Mouse (Mus musculus) cerebellum, adult 8-10 months (tissue): ENCODE data around the gene Sphk1.

Experiments used
- DNase-seq: peaks from one replicate; pipeline ENCODE4 v3.0.0; 2022

Gene Sphk1

DNA sequence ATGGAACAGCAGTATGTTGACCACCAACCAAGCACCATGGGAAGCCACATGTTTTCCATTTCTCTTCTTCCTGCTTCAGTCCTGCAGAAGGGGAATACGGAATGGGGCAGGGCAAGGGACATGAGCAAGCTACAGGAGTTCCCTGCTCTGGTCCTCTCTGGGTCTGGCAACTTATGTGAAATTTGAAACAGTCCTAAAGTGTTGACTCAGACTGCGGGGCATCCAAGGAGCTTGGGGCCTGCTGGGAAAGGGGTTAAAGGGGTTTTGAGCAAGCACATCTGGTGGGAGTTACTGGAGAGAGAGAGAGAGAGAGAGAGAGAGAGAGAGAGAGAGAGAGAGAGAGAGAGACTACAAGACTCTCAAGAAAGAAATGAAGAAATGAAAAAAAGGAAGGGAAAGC lies 22.0 kb upstream of the Sphk1 start:
- no peak for DNase-seq

DNA sequence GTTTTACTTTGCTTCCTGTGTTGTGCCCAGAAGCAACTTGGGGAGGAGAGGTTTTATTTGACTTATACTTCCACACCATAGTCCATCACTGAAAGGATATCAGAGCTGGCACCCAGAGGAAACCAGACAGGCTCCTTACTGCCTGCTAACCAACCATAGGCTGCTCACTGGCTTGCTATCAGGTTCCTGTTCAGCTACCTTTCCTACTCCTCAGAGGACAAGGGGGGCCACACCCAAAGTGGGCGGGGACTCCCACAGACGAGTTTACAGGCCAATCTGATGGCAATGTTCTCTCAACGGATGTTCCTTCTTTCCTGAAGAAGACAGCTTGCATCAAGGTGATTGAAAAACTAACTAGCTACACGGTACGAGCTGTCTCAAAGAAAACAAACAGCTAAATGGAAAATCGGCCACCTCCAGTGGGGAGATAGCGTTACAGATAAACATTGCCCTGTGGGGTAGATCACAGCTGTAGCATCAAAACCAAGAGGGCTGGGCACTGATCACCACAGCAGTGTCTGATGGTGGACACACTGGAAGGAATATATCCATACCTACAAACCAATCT lies 19.3 kb upstream of the Sphk1 start:
- no peak for DNase-seq

DNA sequence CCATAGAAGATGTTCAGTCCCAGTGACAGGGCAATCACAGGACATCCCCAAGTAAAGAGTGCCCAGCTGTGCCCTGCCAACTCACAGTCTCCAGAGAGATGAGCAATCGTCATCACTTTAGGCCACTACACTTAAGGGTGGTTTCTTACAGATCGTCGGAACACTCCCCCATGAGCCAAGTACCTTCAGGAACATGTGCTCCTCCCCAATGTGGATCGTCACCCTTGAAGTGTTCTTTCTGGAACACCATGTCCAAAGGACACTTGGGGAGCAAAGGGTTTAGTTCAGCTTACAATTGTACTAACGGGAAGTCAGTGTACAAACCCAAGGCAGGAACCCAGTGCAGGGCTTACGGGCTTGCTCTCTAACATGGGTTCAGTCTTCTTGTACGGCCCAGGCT lies 18.6 kb upstream of the Sphk1 start:
- no peak for DNase-seq

DNA sequence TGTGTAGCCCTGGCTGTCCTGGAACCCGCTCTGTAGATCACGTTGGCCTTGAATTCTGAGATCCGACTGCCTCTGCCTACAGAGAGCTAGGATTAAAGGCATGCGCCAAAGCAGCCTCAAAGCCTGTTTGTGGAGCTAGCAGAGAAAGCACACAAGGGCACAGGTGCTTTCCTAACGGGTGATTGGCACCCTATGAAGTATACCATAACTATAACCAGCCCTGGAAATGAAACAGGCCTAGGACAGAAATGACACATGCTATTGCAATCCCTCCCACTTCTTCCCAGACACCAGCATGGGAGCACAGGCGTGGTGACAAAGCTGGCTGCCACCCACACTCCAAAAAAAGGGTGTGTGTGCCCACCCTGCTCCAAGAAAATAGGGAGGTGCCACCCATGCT lies 17.7 kb upstream of the Sphk1 start:
- no peak for DNase-seq

DNA sequence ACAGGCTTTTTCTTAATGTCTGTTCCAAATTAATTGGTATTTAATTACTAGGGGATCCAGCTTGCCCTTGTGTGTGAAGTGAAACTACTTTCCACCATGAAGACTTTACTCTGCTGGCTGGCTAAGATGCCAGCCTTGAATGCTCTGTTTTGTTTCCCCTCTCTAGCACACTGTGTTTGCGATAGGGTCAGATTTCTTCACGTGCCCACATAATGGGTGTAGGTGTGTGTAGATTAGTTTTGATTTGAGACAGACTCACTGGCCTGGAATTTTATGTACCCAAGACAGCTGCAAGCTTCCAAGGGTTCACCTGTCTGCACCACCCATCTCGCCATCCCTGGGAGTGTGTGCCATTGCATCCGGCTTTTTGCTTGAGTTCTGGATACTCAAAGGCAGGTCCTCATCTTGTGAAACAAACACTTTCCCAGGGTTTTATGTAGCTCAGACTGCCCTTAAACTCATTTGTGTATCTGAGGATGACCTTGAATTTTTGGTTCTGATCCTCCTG lies 17.1 kb upstream of the Sphk1 start:
- DNase-seq, result no peak

DNA sequence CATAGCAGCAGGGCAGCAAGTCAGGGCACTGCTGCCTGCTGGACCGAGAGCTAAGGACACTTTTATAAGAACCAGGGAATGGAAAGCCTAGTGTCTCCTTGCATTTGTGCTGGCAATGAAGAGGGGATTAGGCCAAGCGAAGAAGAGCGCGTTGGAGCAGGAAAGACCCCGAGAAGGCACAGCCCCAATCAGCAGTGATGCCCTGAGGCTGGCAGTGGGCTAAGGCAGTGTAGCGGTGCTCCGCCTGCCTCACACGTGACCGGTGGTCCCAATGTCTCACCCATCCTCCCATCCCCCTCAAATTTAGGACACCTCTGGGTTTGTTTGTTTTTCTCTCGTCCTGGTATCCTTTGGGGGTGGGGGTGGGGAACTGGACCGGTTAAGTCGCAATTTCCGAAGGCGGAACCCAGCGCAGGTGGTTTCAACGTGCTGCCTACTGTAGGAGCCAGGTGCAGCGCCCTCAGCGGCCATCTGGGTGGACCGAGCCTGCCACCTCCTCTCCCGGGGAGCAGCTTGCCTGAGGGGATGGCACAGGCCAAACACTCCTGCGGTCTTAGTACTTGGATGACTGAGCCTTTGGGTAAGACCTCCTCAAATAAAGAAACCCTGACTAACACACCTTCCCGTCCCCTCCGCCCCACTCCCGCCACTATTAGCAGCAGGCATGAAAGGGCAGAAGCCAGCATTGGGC lies 15.2 kb upstream of the Sphk1 start:
- peak; percentile 54 for DNase-seq

DNA sequence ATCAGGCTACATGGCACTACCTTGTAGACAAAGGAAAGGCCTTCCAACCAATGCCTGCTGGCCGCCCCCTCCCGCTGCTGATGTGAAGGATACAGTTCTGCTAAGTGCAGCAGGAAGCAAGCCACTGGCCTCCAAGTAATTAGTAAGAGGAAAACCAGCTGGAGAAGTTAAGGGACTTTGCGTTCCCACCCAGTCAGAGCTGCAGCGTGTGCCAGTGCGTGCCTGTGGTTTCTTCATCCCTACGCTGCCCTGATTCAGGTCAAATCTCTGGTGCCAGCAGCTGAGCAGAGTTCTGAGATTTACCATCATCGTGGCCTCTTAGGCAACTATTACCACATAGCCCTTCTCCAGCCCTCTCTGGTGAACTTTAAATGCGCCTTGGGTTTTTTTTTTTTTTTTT lies 12.2 kb upstream of the Sphk1 start:
- DNase-seq, result no peak

DNA sequence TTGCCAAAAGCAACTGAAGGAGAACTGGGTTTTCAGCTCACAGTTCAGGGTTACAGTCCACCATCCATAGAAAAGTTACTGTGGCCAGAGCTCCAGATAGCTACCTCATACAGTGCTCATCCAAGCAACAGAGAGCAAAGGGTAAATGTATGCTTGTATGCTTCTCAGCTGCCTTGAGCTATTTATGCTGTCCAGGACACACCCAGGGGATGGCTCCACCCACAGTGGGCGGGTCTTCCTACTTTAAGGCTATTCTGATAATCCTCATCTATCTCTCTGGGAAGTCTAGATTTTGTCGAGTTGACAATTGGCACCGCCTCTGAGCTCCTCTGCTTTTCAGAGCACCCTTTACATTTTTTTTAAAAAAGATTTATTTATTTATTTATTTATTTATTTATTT lies 9.6 kb upstream of the Sphk1 start:
- DNase-seq, result no peak

DNA sequence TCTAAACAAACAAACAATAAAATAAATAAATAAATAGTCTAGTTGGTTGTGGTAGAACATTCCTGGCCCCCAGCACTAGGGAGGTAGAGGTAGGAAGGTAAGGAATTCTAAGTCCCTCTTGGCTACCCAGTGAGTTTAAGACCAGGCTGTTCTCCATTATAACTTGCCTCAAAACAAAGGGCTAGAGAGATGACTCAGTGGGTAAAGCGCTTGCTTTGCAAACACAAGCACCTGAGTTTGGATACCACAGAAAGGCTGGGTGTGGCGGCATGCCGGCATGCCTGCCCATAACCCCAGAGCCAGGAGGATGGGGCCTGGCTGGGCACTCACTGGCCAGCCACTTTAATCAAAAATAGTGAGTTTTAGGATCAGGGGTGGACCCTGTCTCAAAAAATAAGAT lies 8.7 kb upstream of the Sphk1 start:
- DNase-seq, result no peak

DNA sequence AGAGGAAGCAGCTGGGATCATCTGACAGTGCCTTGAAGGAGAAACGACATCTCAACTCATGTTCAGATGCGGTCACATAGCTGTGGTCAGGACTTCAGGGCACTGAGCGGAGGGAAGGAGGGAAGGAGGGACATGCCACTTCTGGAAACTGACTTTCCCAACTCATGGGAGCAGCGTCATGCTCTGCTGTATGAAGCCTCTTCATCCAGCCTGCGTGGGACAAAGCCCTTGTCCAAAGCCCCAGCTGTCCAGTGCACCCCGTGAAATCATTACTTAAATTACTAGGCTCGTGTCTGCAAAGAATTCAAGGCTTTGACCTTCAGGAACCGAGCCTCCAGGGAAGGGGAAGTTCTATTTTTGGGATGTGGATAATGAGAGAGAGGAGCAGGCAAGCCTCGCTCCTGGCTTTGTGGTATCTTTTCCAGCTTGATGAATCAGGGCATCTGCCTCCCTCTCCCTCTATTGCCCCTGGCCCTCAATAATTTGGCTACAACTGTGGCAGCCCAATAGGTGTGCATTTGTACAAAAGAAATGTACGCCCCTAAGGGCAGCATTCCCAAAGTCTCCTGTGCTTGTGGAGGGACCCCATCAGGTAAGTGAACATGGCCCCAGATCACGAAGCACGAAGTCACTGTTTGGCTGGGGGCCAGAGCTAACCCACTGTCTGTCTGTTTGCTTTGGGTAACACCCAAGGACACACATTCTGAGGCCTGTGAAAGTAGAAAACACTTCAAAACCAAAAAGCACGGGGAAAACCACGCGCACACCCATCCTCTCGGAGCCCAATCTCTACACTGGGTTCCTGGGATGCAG lies 7.6 kb upstream of the Sphk1 start:
- no peak for DNase-seq

DNA sequence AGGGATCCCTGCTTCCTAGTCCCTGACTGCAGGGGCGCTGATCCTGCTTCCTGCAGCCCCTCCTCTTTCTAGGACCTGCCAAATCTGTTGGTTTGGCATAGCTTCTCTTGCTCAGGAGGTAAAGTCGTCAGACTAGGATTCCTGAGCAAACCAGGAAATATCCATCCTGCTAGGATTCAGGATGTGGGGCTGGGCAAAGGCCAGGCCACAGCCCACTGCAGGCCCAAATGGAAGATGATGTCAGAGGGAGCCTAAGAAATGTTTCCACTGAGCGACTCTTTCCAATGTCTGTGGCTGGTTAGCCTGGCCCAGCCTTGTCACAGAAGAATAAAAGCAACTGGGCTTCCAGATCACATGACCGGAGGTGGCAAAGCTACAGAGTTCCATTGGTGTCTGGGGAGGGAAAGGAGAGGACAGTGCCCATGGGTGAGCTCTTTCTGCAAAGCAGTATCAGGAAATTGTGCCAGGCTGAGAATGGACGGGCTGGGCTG lies 7.0 kb upstream of the Sphk1 start:
- no peak for DNase-seq

DNA sequence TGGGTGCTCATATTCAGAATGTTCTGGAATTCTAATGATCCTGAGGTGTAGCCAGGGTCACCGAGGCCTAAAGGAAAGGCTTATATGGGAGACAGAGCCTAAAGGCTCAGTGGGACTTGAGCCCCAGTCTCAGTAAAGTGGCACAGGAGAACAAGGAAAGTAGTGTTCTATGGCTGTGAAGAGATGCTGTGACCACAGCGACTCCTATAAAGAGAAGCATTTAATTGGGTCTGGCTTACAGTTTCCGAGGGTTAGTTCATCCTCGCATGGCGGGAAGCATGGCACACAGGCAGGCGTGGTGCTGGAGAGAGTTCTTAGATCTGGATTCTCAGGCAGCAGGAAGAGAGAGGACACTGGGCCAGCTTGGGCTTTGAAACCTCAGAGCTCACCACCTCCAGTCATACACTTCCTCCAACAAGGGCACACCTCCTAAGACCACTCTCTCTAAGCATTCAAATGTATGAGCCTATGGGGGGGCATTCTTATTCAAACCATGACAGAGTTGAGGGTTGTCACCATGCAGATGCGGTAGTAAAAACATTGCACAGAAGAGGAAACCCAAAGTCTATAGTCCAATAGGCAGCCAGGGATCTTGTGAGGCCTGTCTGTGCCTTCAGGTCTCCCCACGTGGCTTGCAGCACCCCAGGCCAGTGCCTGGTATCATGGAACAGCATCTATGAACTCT lies 1.9 kb upstream of the Sphk1 start:
- DNase-seq, result no peak

DNA sequence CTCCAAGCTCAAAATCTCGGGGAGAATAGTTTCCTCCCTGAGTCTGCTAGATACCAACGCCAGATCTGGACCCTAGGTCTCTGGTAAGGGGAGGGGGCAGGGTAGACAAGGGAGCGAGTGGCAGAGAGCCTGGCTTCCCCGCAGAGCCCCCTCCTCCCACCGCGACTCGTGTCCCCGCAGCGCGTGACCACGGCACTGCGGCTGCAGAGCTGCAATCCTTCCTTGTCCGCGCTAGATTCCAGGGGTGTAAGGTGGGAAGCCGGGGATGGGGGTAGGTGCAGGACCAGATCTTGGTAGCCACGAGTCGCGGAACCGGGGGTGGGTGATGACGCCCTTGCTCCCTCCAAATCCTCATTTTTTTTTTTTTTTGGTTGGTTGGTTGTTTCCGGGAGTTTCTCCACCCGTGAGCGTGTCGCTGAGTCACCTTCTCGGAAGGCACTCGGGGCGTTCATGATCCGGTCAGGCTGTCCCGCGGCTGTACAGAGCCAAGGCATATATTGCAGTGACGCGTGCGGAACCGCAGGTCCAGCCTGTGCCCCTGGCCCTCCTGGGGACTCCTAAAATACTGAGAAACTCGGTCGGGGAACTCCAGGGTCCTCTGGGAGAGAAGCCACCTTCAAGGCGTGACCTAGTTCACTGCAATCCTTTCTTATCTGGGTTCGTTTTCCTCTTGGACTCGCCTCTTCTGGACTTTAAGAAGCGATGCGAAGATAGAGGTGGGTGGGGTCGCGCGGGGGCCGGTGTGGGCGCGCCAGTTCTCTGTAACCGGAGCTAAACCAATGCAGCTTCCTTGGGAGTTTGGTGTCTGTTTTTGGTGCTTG lies 856 bp downstream of the Sphk1 start:
- no peak for DNase-seq

DNA sequence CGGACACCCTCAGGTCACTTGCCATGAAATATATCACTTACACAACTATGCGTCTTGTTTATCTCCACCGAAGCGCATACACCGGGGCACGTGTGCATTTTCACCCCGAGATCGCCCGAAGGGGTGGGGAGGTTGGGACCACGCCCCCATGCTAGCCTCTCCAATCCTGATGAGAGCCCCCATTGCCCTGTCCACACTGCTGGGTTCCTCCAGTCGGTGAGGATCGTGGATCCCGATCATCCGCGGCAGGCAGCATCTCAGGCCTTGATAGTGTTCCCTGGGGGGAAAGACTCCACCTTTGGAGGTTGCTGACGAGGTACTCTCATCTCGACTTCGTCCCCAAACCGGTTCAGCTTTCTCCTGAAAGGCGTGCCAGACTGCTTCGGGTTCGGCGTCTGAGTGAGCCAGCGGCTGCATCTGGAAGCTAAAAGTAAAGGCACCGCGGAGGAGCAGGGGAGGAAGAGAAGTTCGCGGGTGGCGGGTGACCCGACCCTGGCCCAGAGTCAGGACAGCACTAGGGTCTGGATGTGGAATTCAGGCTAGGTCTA lies 1.6 kb downstream of the Sphk1 start:
- no peak for DNase-seq

DNA sequence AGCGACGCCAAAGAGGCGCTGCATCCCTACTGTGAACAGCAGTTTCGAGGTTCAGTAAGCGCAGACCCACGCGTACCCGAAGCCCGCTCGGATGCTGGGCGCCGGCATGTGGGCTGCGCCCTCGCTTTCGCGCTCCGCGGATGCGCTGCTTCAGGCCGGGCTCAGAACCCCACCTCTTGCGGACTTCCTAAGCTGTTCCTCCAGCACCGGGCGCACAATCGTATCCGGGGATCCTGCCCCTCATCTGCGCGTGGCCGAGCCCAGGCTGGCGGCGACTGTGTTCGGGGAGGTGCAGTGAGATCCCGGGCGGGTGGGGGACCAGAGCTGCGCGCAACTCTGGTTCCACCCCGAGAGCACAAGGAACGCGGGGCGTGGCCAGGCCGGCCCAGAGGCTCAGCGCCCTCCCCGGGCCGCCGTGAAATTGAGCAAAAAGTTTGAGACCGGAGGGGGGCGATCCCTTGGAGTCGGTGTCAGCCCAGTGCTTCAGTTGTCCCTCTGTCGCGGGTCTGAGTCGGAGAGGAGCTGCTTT lies 2.1 kb downstream of the Sphk1 start:
- DNase-seq, result peak; percentile 27

DNA sequence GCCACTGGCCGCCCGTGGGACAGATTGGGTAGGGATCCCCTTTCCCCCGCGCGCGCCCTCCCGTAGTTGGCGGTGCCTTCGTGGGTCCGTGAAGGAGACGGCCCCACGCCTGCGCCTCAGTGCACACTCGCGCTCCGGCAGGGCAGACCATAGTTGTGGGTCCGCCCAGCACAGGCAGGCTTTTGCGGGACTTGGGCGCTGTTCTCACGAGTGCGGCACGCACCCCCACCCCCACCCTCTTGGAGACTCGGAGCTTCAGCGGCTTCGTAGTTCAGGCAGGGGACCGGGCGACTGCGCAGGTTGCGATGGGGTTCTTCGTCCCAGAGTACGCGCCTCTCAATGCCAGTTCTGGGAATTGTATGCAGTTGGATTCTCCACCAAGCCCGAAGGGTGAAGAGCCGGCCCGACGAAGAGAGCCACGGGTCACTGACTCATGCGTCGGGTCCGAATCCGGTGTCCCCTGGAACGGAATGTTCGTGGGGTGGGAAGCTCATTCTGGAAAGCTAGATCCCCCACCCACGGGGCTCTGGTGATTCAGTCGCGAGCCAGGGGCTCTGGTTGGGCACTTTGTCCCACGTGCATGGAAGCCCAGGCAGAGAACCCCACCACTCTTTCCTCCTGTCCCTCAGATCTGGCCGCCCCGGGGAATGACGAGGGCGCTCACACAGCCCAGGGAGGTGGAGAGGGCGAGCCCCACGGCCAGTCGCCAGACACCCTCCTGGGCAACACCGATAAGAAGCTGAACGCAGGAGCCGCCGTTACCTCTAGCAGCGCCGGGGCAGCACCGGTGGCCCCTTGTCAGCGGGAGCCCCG lies 2.8 kb downstream of the Sphk1 start:
- no peak for DNase-seq

DNA sequence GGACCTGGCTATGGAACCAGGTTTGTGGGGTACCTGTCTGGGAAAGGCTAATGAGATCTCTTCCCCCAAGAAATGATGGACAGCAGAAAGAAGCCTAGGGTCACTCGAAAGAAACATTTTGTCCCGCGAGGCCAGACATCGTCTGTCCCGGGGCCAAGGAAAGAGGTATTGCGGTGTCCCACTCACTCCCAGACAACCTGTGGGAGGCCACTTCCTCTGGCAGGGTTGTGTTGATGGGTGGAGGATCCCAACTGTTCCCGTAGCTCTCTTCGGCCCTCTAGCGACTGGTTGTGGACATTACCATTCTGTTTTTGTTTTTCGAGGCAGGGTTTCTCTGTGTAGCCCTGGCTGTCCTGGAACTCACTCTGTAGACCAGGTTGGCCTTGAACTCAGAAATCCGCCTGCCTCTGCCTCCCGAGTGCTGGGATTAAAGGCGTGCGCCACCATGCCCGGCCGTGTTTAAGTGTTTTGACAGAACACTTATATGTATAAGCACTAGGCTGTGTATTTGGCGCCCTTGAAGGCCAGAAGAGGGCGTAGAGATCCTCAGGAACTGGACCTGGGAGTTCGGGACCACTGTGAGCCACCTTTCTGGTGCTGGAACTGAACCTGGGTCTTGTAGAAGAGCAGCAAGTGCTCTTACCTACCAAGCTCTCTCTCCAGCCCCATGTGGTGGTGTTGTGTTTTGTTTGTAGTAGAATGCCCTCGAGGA lies 3.6 kb downstream of the Sphk1 start:
- DNase-seq, result peak; percentile 71

DNA sequence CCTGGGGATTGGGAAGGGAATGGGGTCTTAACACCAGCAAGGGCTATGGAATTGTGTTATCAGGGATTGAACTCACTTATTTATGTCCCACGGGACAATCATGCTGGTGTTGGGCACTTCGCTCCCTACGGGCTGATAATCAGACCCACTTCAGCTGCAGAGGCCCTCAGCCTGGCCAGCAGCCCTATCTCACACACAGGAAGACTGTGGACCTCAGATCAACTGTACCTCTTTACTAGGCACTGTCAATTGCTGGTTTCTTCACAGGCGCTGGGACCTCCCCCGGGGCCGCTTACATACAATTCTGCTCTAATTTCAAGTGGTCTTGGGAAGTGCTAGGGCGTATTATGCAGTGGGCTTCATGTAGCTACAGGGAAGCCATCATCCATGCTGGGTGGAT lies 6.0 kb downstream of the Sphk1 start:
- DNase-seq, result no peak

DNA sequence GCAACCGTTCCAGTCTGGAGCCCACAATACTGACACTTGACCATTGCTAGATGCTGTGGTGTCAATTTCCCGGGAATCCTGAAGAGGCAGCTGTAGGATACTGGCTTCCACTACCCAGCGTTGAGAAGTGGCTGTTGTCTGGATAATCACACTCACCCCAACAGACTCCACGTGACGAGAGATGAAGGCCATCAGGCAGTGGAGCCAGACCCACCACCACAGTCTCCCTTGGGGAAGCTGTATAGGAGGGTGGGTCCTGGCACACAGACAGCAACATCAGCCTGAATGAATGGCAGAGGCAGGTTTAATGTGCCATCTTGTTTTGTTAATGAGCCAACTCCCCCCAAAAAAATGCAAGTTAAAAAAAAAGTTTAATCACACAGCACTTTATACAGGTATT lies 6.7 kb downstream of the Sphk1 start:
- no peak for DNase-seq

DNA sequence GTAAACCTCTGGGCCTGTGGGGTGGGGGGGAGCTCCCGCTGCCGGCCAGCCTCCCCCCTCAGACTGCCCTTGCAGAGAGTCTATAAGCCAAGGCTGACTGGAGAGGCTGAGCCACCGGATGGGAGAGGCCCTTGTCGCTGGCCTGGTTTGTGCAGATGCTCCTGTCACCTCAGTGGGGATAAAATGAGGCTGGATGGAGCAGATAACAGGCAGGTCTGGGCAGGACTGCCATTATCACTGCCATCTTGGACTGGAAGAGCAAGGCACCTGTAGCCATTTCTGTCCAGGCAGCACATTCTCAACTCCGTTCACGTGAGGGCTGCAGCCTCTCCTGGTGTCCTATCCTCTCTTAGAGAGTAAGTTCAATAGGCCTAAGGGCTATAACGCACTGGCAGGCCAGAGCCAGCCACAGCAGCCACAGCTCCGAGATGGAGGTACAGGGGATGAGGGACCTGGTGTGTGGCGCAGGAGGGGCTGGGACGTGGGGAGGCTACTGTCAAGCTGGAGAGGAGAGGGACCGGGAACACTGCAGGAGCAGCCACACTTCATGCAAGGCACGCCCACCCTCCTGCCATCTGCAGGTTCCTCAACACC lies 7.5 kb downstream of the Sphk1 start:
- no peak for DNase-seq
